Mouse (Mus musculus): Measurements from ENCODE around the gene Pla1a.

Gene Pla1a

GRCm38 (mm10) chr16:38434295-38434795 lies 1.4 kb upstream of the Pla1a start:
- no peak for DNase-seq (ENCODE audit: low spot score in 2 of 2)

- DNase-seq (ENCODE audit: low spot score in 2 of 2), result no peak
Observed at GRCm38 (mm10) chr16:38433514-38433913, 569 bp upstream of the Pla1a start.

- DNase-seq (ENCODE audit: low spot score in 2 of 2), result no peak
Observed at GRCm38 (mm10) chr16:38431446-38432185, 1.3 kb downstream of the Pla1a start.

- DNase-seq (ENCODE audit: low spot score in 2 of 2), result no peak
Observed at GRCm38 (mm10) chr16:38425799-38426198, 7.1 kb downstream of the Pla1a start.

GRCm38 (mm10) chr16:38425374-38425773 lies 7.6 kb downstream of the Pla1a start:
- no peak for DNase-seq (ENCODE audit: low spot score in 2 of 2)

- DNase-seq (ENCODE audit: low spot score in 2 of 2), result no peak
Observed at GRCm38 (mm10) chr16:38414953-38415352, 18.0 kb downstream of the Pla1a start.

- no peak for DNase-seq (ENCODE audit: low spot score in 2 of 2)
Observed at GRCm38 (mm10) chr16:38408416-38408815, 24.5 kb downstream of the Pla1a start.

- no peak for DNase-seq (ENCODE audit: low spot score in 2 of 2)
Observed at GRCm38 (mm10) chr16:38407584-38407983, 25.4 kb downstream of the Pla1a start.

GRCm38 (mm10) chr16:38406708-38407107 lies 26.2 kb downstream of the Pla1a start:
- no peak for DNase-seq (ENCODE audit: low spot score in 2 of 2)

GRCm38 (mm10) chr16:38406293-38406692 lies 26.7 kb downstream of the Pla1a start:
- no peak for DNase-seq (ENCODE audit: low spot score in 2 of 2)

- DNase-seq (ENCODE audit: low spot score in 2 of 2), result no peak
Observed at GRCm38 (mm10) chr16:38403639-38404038, 29.3 kb downstream of the Pla1a start.

- no peak for DNase-seq (ENCODE audit: low spot score in 2 of 2)
Observed at GRCm38 (mm10) chr16:38401468-38401867, 31.5 kb downstream of the Pla1a start.

- DNase-seq (ENCODE audit: low spot score in 2 of 2), result no peak
Observed at GRCm38 (mm10) chr16:38400311-38400960, 32.5 kb downstream of the Pla1a start.

- DNase-seq (ENCODE audit: low spot score in 2 of 2), result peak in 1 of 2 experiments; percentile 47
Observed at GRCm38 (mm10) chr16:38399531-38400231, 33.3 kb downstream of the Pla1a start.

GRCm38 (mm10) chr16:38399076-38399475 lies 33.9 kb downstream of the Pla1a start:
- DNase-seq (ENCODE audit: low spot score in 2 of 2), result no peak

- DNase-seq (ENCODE audit: low spot score in 2 of 2), result no peak
Observed at GRCm38 (mm10) chr16:38398266-38398665, 34.7 kb downstream of the Pla1a start.

GRCm38 (mm10) chr16:38396155-38396554 lies 36.8 kb downstream of the Pla1a start:
- no peak for DNase-seq (ENCODE audit: low spot score in 2 of 2)

- DNase-seq (ENCODE audit: low spot score in 2 of 2), result no peak
Observed at GRCm38 (mm10) chr16:38395060-38395730, 37.8 kb downstream of the Pla1a start.

- DNase-seq (ENCODE audit: low spot score in 2 of 2), result no peak
Observed at GRCm38 (mm10) chr16:38394191-38394618, 38.7 kb downstream of the Pla1a start.

- no peak for DNase-seq (ENCODE audit: low spot score in 2 of 2)
Observed at GRCm38 (mm10) chr16:38392126-38392894, 40.6 kb downstream of the Pla1a start.

- DNase-seq (ENCODE audit: low spot score in 2 of 2), result no peak
Observed at GRCm38 (mm10) chr16:38390322-38390721, 42.6 kb downstream of the Pla1a start.
